Mouse (Mus musculus) kidney, adult 11 months (tissue): ENCODE measurements around the gene Gm35315.
"Not testable (repeated sequence)": the region's sequence is repeated elsewhere in the genome, so short reads cannot be mapped to it uniquely, and the experiment has no call there.

Source experiments
- DNase-seq: peaks from one replicate; pipeline ENCODE4 v3.0.0; 2022

The Gm35315 gene

GRCm38 (mm10) chr5:110094030-110094846 lies at the start of gene Gm35315:
TSS of gene Gm35315 (minus strand) at chr5:110094420.
- peak; percentile 92 for DNase-seq

GRCm38 (mm10) chr5:110143007-110143406 lies 48.8 kb upstream of the Gm35315 start:
- DNase-seq: no peak

- peak; percentile 5 for DNase-seq
These were observed 48.1 kb upstream of the Gm35315 start for GRCm38 (mm10) chr5:110142309-110142708.

GRCm38 (mm10) chr5:110140424-110140823 lies 46.2 kb upstream of the Gm35315 start:
- DNase-seq: no peak

GRCm38 (mm10) chr5:110139325-110139724 lies 45.1 kb upstream of the Gm35315 start:
- no peak for DNase-seq

GRCm38 (mm10) chr5:110137816-110138215 lies 43.6 kb upstream of the Gm35315 start:
- no peak for DNase-seq

GRCm38 (mm10) chr5:110136087-110136464 lies 41.9 kb upstream of the Gm35315 start:
- DNase-seq: no peak

- DNase-seq: peak; percentile 99
These were observed 41.3 kb upstream of the Gm35315 start, which contains the start of gene Chfr for GRCm38 (mm10) chr5:110135293-110136086. TSS of gene Chfr (plus strand) at chr5:110135842.

GRCm38 (mm10) chr5:110122380-110122779 lies 28.2 kb upstream of the Gm35315 start:
- not testable (repeated sequence) for DNase-seq

- peak; percentile 91 for DNase-seq
These were observed 15.8 kb upstream of the Gm35315 start, which contains the start of gene Zfp605 for GRCm38 (mm10) chr5:110109991-110110441. TSS of gene Zfp605 (plus strand) at chr5:110110092.

- DNase-seq: no peak
These were observed 14.0 kb upstream of the Gm35315 start for GRCm38 (mm10) chr5:110108305-110108628.

GRCm38 (mm10) chr5:110107581-110108304 lies 13.5 kb upstream of the Gm35315 start, which contains the start of gene Gtpbp6:
TSS of gene Gtpbp6 (minus strand) at chr5:110108197.
- DNase-seq: peak; percentile 96

- peak; percentile 55 for DNase-seq
These were observed 12.8 kb upstream of the Gm35315 start for GRCm38 (mm10) chr5:110106901-110107564.

- no peak for DNase-seq
These were observed 12.1 kb upstream of the Gm35315 start for GRCm38 (mm10) chr5:110106140-110106871.

- DNase-seq: no peak
These were observed 10.6 kb upstream of the Gm35315 start for GRCm38 (mm10) chr5:110104616-110105380.

GRCm38 (mm10) chr5:110103901-110104615 lies 9.8 kb upstream of the Gm35315 start:
- no peak for DNase-seq

GRCm38 (mm10) chr5:110102853-110103625 lies 8.8 kb upstream of the Gm35315 start:
- no peak for DNase-seq

- DNase-seq: no peak
These were observed 8.2 kb upstream of the Gm35315 start for GRCm38 (mm10) chr5:110102429-110102828.

GRCm38 (mm10) chr5:110101716-110102347 lies 7.6 kb upstream of the Gm35315 start:
- DNase-seq: peak; percentile 55
